Mouse (Mus musculus) lung, postnatal 0 days (tissue): ENCODE measurements around the gene Lef1. TPM values are rescaled to one million over a fixed set of nuclear protein-coding genes. Genes with fewer than 3 reads are reported as not detected.

ENCODE experiments used
- ATAC-seq: fragments of 200-750 bp; cut with Nextera tagmentation; 2 replicates; pipeline ENCODE4 v1.8.0; 2017; ENCODE audit warnings: moderate library complexity
- DNase-seq: peaks from one replicate; pipeline ENCODE4 v3.0.0-alpha.2; 2016; ENCODE audit warnings: low spot score
- H3K27ac ChIP-seq: fragments of 300-500 bp; sonication (generic); 2 replicates; pipeline ENCODE4 v1.5.1; 2014; ENCODE audit warnings: antibody characterized with exemption, mild to moderate bottlenecking, low read length, mixed read lengths
- H3K27me3 ChIP-seq: fragments of 300-500 bp; sonication (generic); replicated peaks from 2 replicates; pipeline ENCODE4 v1.6.1; 2014; ENCODE audit warnings: low read length, mixed read lengths; ENCODE audit not compliant: insufficient read depth
- H3K36me3 ChIP-seq: fragments of 300-500 bp; sonication (generic); 2 replicates; pipeline ENCODE4 v1.6.1; 2014; ENCODE audit warnings: low read length, mixed read lengths; ENCODE audit not compliant: insufficient read depth
- H3K4me1 ChIP-seq: fragments of 300-500 bp; sonication (generic); 2 replicates; pipeline ENCODE4 v1.6.1; 2014; ENCODE audit warnings: antibody characterized with exemption, low read depth, low read length, mixed read lengths; ENCODE audit not compliant: insufficient read depth
- H3K4me2 ChIP-seq: fragments of 300-500 bp; sonication (generic); replicated peaks from 2 replicates; pipeline ENCODE4 v1.6.1; 2014; ENCODE audit warnings: low read depth, mild to moderate bottlenecking, low read length, moderate library complexity, mixed read lengths
- H3K4me3 ChIP-seq: fragments of 300-500 bp; sonication (generic); 2 replicates; pipeline ENCODE4 v1.5.1; 2014; ENCODE audit warnings: low read depth, low read length
- H3K9ac ChIP-seq: fragments of 300-500 bp; sonication (generic); replicated peaks from 2 replicates; pipeline ENCODE4 v1.6.1; 2014; ENCODE audit warnings: low read depth, mild to moderate bottlenecking
- H3K9me3 ChIP-seq: fragments of 300-500 bp; sonication (generic); 2 replicates; pipeline ENCODE4 v1.6.1; 2016; ENCODE audit warnings: low read length, mixed read lengths
- CTCF ChIP-seq: IDR thresholded peaks from 2 replicates; pipeline ENCODE4 v1.5.1; 2016; ENCODE audit warnings: antibody characterized with exemption, mild to moderate bottlenecking
- EP300 ChIP-seq: IDR thresholded peaks from 2 replicates; pipeline ENCODE4 v1.6.1; 2016; ENCODE audit warnings: antibody characterized with exemption, mild to moderate bottlenecking, control low read depth
- WGBS: fragments of 180-500 bp; shearing (Covaris S2); extraction: QIAGEN DNeasy Blood & Tissue Kit; methylation state at CpG from one replicate; pipeline ENCODE4 v1.1.7; 2014; 5-methylcytosine and 5-hydroxymethylcytosine counted together
- polyA plus RNA-seq: library from polyadenylated mRNA; unstranded; fragments of >200 nt; fragmentation: Nextera tagmentation; extraction: Ambion mirVana; gene quantifications from 2 replicates; pipeline ENCODE4 v1.2.1, GENCODE M21; 2015

Lef1 gene
- polyA plus RNA-seq, 1 experiment from 2014 or later: 6.2 TPM

GRCm38 (mm10) chr3:131117352-131117751 is 7.1 kb downstream of the Lef1 start:
- Histone ChIP-seq H3K27ac (no peak overlapping the region), H3K9me3 (no peaks in the 10 kb centered on the region), H3K4me1 (no peaks in the 10 kb centered on the region), H3K36me3 (no peaks in the 10 kb centered on the region), H3K9ac (no peak overlapping the region), H3K27me3 (no peaks in the 10 kb centered on the region), H3K4me3 (no peak overlapping the region), H3K4me2 (no peak overlapping the region)
- ATAC-seq: no peak
- TF ChIP-seq EP300 (no peak), CTCF (no peak)
- DNase-seq: no peak
- 93% methylated on average over 15 of the region's 15 CpGs for WGBS

DNA sequence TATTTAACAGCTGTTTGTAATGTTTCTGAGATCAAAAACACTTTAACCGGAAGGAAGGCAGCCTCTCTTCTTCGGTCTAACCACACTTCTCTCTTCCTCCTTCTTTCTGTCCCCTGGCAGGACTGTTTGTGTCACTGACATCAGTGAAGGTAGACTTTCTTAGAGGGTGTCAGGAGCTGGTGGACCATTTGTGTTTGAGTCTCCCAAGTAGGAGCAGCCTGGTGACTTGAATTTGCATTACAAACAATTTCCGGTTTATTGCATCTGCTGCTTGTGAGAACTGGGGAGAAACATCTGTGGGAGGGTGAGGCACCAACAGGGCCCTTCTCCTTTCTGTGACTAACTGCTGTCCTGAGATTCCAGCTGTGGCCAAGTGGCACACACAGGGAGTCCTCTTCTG is 7.6 kb downstream of the Lef1 start:
- H3K4me3 ChIP-seq: no peak overlapping the region
- no peak for TF ChIP-seq EP300
- TF ChIP-seq CTCF: no peak

DNA sequence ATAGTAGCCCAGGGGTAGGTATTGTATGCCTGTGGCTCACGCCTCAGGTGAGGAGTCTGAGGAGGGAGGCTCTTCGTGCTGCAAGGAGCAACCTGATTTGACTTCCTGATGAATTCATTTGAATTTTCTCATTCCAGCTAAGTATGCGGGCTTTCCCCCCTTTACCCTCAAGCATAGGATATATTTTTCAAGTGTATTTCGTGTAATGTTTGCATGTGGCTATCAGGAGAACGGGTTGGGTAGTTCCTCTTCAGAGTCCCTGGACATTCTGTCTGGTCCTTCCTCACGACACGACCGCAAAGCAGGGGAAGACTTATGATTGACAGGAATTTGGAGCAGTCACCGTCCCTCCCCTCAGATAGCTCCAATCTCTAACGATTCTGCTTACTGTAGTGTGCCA is 9.2 kb downstream of the Lef1 start:
- ATAC-seq: no peak
- no peaks in the 10 kb centered on the region for H3K4me1 ChIP-seq
- no peak overlapping the region for H3K4me3 ChIP-seq
- H3K27me3 ChIP-seq: no peaks in the 10 kb centered on the region
- H3K36me3 ChIP-seq: no peaks in the 10 kb centered on the region
- no peak overlapping the region for H3K9ac ChIP-seq
- TF ChIP-seq EP300 (no peak), CTCF (no peak)
- no peak for DNase-seq
- no peaks in the 10 kb centered on the region for H3K9me3 ChIP-seq
- WGBS: 65% methylated on average over 10 of the region's 10 CpGs
- no peak overlapping the region for H3K4me2 ChIP-seq
- H3K27ac ChIP-seq: no peak overlapping the region

More for the DNA sequence above, 7.6 kb downstream of the Lef1 start:
- DNase-seq (no peak), ATAC-seq (no peak)
- H3K27me3 ChIP-seq: no peaks in the 10 kb centered on the region
- no peaks in the 10 kb centered on the region for H3K36me3 ChIP-seq
- 55% methylated on average over 3 of the region's 3 CpGs for WGBS
- H3K4me2 ChIP-seq: no peak overlapping the region
- no peaks in the 10 kb centered on the region for H3K4me1 ChIP-seq
- no peaks in the 10 kb centered on the region for H3K9me3 ChIP-seq
- H3K27ac ChIP-seq: no peak overlapping the region
- no peak overlapping the region for H3K9ac ChIP-seq

- WGBS: 90% methylated on average over 6 of the region's 6 CpGs
Observed at GRCm38 (mm10) chr3:131123501-131123900, 13.2 kb downstream of the Lef1 start.

GRCm38 (mm10) chr3:131125873-131126272 is 15.6 kb downstream of the Lef1 start:
- H3K9ac ChIP-seq: no peak overlapping the region
- TF ChIP-seq EP300 (no peak), CTCF (no peak)
- WGBS: 88% methylated on average over 13 of the region's 13 CpGs
- H3K4me3 ChIP-seq: no peak overlapping the region
- DNase-seq (no peak), ATAC-seq (no peak)
- H3K4me1 ChIP-seq: no peaks in the 10 kb centered on the region
- H3K4me2 ChIP-seq: no peak overlapping the region
- no peak overlapping the region for H3K27ac ChIP-seq
- no peaks in the 10 kb centered on the region for H3K9me3 ChIP-seq
- no peaks in the 10 kb centered on the region for H3K36me3 ChIP-seq
- H3K27me3 ChIP-seq: no peaks in the 10 kb centered on the region

More at GRCm38 (mm10) chr3:131123501-131123900, 13.2 kb downstream of the Lef1 start:
- Histone ChIP-seq H3K9ac (no peak overlapping the region), H3K4me3 (no peak overlapping the region), H3K4me1 (no peaks in the 10 kb centered on the region), H3K36me3 (no peaks in the 10 kb centered on the region), H3K4me2 (no peak overlapping the region), H3K27me3 (no peaks in the 10 kb centered on the region), H3K27ac (no peak overlapping the region), H3K9me3 (no peaks in the 10 kb centered on the region)
- DNase-seq (no peak), ATAC-seq (no peak)
- TF ChIP-seq EP300: no peak
- TF ChIP-seq CTCF: no peak

GRCm38 (mm10) chr3:131126438-131126837 is 16.2 kb downstream of the Lef1 start:
- Histone ChIP-seq H3K9ac (no peak overlapping the region), H3K4me1 (no peaks in the 10 kb centered on the region), H3K36me3 (no peaks in the 10 kb centered on the region), H3K4me2 (no peak overlapping the region), H3K27ac (no peak overlapping the region), H3K9me3 (no peaks in the 10 kb centered on the region), H3K27me3 (no peaks in the 10 kb centered on the region), H3K4me3 (no peak overlapping the region)
- DNase-seq (no peak), ATAC-seq (no peak)
- TF ChIP-seq CTCF (no peak), EP300 (no peak)
- 84% methylated on average over 4 of the region's 4 CpGs for WGBS

DNA sequence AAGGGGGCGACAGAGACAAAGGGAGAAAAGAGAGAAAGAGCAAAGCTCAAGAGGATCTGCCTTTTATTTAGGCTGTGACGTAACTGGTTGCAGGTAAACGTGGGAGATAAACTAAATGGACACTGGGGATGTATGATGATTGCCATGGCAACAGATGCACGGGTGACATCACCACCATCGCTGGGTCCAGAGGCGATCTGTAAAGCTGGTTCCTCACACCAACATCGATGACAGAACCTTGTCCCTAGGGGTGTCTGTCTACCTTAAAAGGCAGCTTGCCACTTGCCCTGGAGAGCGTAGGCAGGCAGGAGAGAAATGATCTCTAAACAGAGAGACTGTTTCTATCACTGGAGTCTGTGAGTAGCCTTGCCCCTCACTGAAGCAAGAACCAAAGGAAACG is 23.7 kb downstream of the Lef1 start:
- Histone ChIP-seq H3K27me3 (no peaks in the 10 kb centered on the region), H3K9ac (no peak overlapping the region), H3K36me3 (no peaks in the 10 kb centered on the region), H3K27ac (no peak overlapping the region), H3K4me2 (no peak overlapping the region), H3K9me3 (no peaks in the 10 kb centered on the region), H3K4me1 (no peaks in the 10 kb centered on the region), H3K4me3 (no peak overlapping the region)
- TF ChIP-seq EP300 (no peak), CTCF (no peak)
- ATAC-seq (no peak), DNase-seq (no peak)
- WGBS: 69% methylated on average over 8 of the region's 9 CpGs
